ENCODE assay signal across 29 mouse cellular contexts in the genomic region with DNA sequence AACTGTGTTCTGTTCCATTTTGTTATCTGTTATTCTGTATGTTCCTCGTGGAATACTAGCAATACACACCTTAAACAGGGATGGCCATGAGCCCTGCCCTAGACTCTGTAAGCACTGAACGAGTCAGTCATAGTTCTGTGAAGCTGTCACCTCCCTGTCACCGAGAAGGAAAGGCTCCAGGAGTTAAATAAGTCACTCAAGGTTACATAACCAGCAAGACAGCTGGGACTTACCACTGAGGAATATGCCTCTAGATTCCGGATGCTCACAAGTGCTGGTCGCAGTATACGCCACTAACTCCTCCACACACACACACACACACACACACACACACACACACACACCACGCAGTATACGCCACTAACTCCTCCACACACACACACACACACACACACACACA. TPM values are rescaled to one million over a fixed set of nuclear protein-coding genes. Genes with fewer than 3 reads are reported as not detected.
A peak's percentile ranks its signal among the peaks of the same experiment; 100 is the strongest.
DNase-seq lines count a peak whose midpoint lies in the region; ATAC-seq and TF ChIP-seq lines count a peak whose summit lies in the region.
"Had no signal": no experiment of that assay in that cellular context is flagged by ENCODE, and none has a peak within 500 bp of the region (broad histone marks: within the 10 kb centered on the region; RNA-seq: fewer than 3 reads in every experiment).

No protein-coding gene starts in this region.

- H3K4me3 ChIP-seq in stomach, embryonic 14.5 days (ENCODE audit: low read depth, low read length): no peak overlapping the region
- no peak overlapping the region for H3K4me3 ChIP-seq in heart, adult 2 months
- H3K4me3 ChIP-seq: embryonic facial prominence, embryonic 12.5 days; erythroblast, embryonic 14.5 days; forebrain, embryonic 12.5 days; forebrain, embryonic 15.5 days; gastrocnemius, adult 2 months; heart, embryonic 10.5 days; heart, embryonic 13.5 days had no signal

- no peak overlapping the region for H3K9ac ChIP-seq in stomach, embryonic 14.5 days (replicated peaks; ENCODE audit: low read depth, low read length)
- no peak overlapping the region for H3K9ac ChIP-seq in heart, adult 2 months (ENCODE audit: low read depth, low read length)
- H3K9ac ChIP-seq: embryonic facial prominence, embryonic 12.5 days; forebrain, embryonic 12.5 days; forebrain, embryonic 15.5 days; heart, embryonic 13.5 days; hindbrain, embryonic 14.5 days had no signal

- 74% methylated on average over 8 of the region's 8 CpGs for WGBS in stomach, embryonic 14.5 days
- WGBS in heart, adult 2 months: 68% methylated on average over 8 of the region's 8 CpGs

- H3K27me3 ChIP-seq in stomach, embryonic 14.5 days (ENCODE audit: control insufficient read depth, insufficient read depth, low read length): no peaks in the 10 kb centered on the region
- no peaks in the 10 kb centered on the region for H3K27me3 ChIP-seq in heart, adult 2 months (ENCODE audit: control insufficient read depth, insufficient read depth, low read length)
- H3K27me3 ChIP-seq: CH12.LX; embryonic facial prominence, embryonic 12.5 days; forebrain, embryonic 12.5 days; forebrain, embryonic 15.5 days; heart, embryonic 13.5 days had no signal

- peak overlapping the region; percentile 41; the same call in 1 of the 2 replicates for H3K27ac ChIP-seq in stomach, embryonic 14.5 days (ENCODE audit: low read length)
- H3K27ac ChIP-seq in heart, adult 2 months: no peak overlapping the region
- H3K27ac ChIP-seq: embryonic facial prominence, embryonic 12.5 days; forebrain, embryonic 12.5 days; forebrain, embryonic 15.5 days; gastrocnemius, adult 2 months; heart, embryonic 10.5 days; heart, embryonic 13.5 days; hindbrain, embryonic 14.5 days; hindbrain, postnatal 0 days had no signal

- H3K36me3 ChIP-seq in stomach, embryonic 14.5 days (ENCODE audit: control insufficient read depth, insufficient read depth, low read length): no peaks in the 10 kb centered on the region
- no peaks in the 10 kb centered on the region for H3K36me3 ChIP-seq in heart, adult 2 months (ENCODE audit: control insufficient read depth, insufficient read depth, low read length)
- H3K36me3 ChIP-seq: embryonic facial prominence, embryonic 12.5 days; forebrain, embryonic 12.5 days; forebrain, embryonic 15.5 days; heart, embryonic 10.5 days; heart, embryonic 13.5 days had no signal

- intact Hi-C loops in heart, adult 2 months (cut with DNase I): no loop called here

- H3K4me1 ChIP-seq in stomach, embryonic 14.5 days (ENCODE audit: control insufficient read depth, insufficient read depth, low read length): no peaks in the 10 kb centered on the region
- H3K4me1 ChIP-seq in heart, adult 2 months (ENCODE audit: control insufficient read depth, insufficient read depth, low read length): no peaks in the 10 kb centered on the region
- H3K4me1 ChIP-seq: forebrain, embryonic 12.5 days; forebrain, embryonic 15.5 days; heart, embryonic 10.5 days; heart, embryonic 13.5 days had no signal

- TF ChIP-seq POLR2A in heart, adult 2 months (IDR thresholded peaks at IDR 0.05; ENCODE audit: insufficient read depth, low read depth, low read length): no peak

- no peak for TF ChIP-seq EP300 in heart, adult 2 months (IDR thresholded peaks at IDR 0.05; ENCODE audit: insufficient read depth, low read depth, low read length)

- no peak for TF ChIP-seq CTCF in heart, adult 2 months (IDR thresholded peaks at IDR 0.05)

- H3K79me2 ChIP-seq in heart, adult 2 months (replicated peaks; ENCODE audit: control insufficient read depth, insufficient read depth, low read length): no peaks in the 10 kb centered on the region

- no peak overlapping the region for H3K4me2 ChIP-seq in stomach, embryonic 14.5 days (replicated peaks; ENCODE audit: low read depth, low read length)
- H3K4me2 ChIP-seq: embryonic facial prominence, embryonic 12.5 days; forebrain, embryonic 12.5 days; forebrain, embryonic 15.5 days; heart, embryonic 13.5 days; hindbrain, embryonic 14.5 days had no signal

- H3K9me3 ChIP-seq in stomach, embryonic 14.5 days (ENCODE audit: control insufficient read depth, low read depth, low read length): no peaks in the 10 kb centered on the region
- H3K9me3 ChIP-seq: embryonic facial prominence, embryonic 12.5 days; forebrain, embryonic 12.5 days; forebrain, embryonic 15.5 days; heart, embryonic 10.5 days; heart, embryonic 13.5 days had no signal

- peak; percentile 64 for ATAC-seq in frontal cortex, adult (ENCODE audit: low TSS enrichment)
- ATAC-seq in stomach, embryonic 14.5 days (ENCODE audit: insufficient number of reproducible peaks, insufficient read depth, low FRiP score, low read depth): no peak
- no peak for ATAC-seq in granulocyte monocyte progenitor cell, adult 5-6 weeks (replicated peaks; ENCODE audit: poor library complexity, severe bottlenecking)
- ATAC-seq: forebrain, embryonic 15.5 days; hindbrain, postnatal 0 days; inflammation-experienced regulatory T-cells, adult 6 months had no signal

- DNase-seq in frontal cortex, postnatal 10 days (ENCODE audit: low spot score in 2 of 2): no peak
- peak; percentile 63 for DNase-seq in brain, adult 2 months (ENCODE audit: low read depth, low spot score)
- DNase-seq in thymus, postnatal 10 days (ENCODE audit: low spot score in 2 of 2): no peak
- no peak for DNase-seq in heart, adult 2 months
- DNase-seq: adrenal gland, adult 2 months; adrenal gland, postnatal 14 days; B cell, adult 2 months; cerebellum, adult 11-12 months; cerebellum, adult 8-10 months; cerebellum, postnatal 10 days; cerebellum, postnatal 36 days; gastrocnemius, adult 2 months; gastrocnemius, postnatal 14 days; heart, adult 18-20 months; heart, postnatal 14 days; heart, postnatal 4 days had no signal

RNA-seq across cellular contexts. Expression of a gene that starts 11.0 kb away (rescaled TPM):
- polyA plus RNA-seq in stomach, embryonic 14.5 days (2014; fragmentation: Nextera tagmentation; extraction: Ambion mirVana): 98.3 and 98.7 TPM in 2 replicates
- 10 to 100 TPM; 56.8 to 61.1 TPM for total RNA-seq in heart, adult 2 months (2021)
- 21.3 and 29.9 TPM in 2 replicates for polyA plus RNA-seq in heart, adult 2 months (2012; rRNA removed)
- 59.2 and 69.7 TPM in 2 replicates for total RNA-seq in granulocyte monocyte progenitor cell, adult 5-6 weeks (2014; fragmentation: Nextera tagmentation)
- 85.1 and 91.5 TPM in 2 replicates for total RNA-seq in granulocyte monocyte progenitor cell, adult 5-6 weeks (2017)

RNA-seq across cellular contexts. Expression of a gene that starts 21.7 kb away (rescaled TPM):
- polyA plus RNA-seq in stomach, embryonic 14.5 days (2014; fragmentation: Nextera tagmentation; extraction: Ambion mirVana): 0.52 and 0.88 TPM in 2 replicates
- total RNA-seq in heart, adult 2 months (2021): under 1 TPM; 0.45 to 0.63 TPM
- polyA plus RNA-seq in heart, adult 2 months (2012; rRNA removed): 0.18 and 0.21 TPM in 2 replicates
- total RNA-seq in granulocyte monocyte progenitor cell, adult 5-6 weeks (2014; fragmentation: Nextera tagmentation): 2.5 and 3.7 TPM in 2 replicates
- total RNA-seq in granulocyte monocyte progenitor cell, adult 5-6 weeks (2017): 2.2 and 2.6 TPM in 2 replicates
